Mouse (Mus musculus) lung, embryonic 15.5 days (tissue): Measurements from ENCODE around the gene Ficd. TPM values are rescaled to one million over a fixed set of nuclear protein-coding genes. Genes with fewer than 3 reads are reported as not detected.

Source experiments
- polyA plus RNA-seq: library from polyadenylated mRNA; unstranded; fragments of >200 nt; fragmentation: Nextera tagmentation; extraction: Ambion mirVana; gene quantifications from 2 replicates; pipeline ENCODE4 v1.2.1, GENCODE M21; 2015

Gene Ficd
- polyA plus RNA-seq, 1 experiment from 2014 or later, result 6.6 TPM

Other genes starting within 250 kb of the Ficd start
- gene Wscd2, start 245.5 kb upstream of the Ficd start, polyA plus RNA-seq, result 5.5 and 5.6 TPM in 2 replicates
- 17.5 and 21.4 TPM in 2 replicates for gene Cmklr1, start 85.4 kb upstream of the Ficd start, polyA plus RNA-seq
- gene 1700069L16Rik, start 11.0 kb upstream of the Ficd start, polyA plus RNA-seq, result 0.24 TPM in 1 of 2 replicates, not detected in the other
- 55.4 and 58.8 TPM in 2 replicates for gene Sart3, start 36.7 kb downstream of the Ficd start, polyA plus RNA-seq
- 108 and 111 TPM in 2 replicates for gene Iscu, start 36.9 kb downstream of the Ficd start, polyA plus RNA-seq
- gene Tmem119, start 64.7 kb downstream of the Ficd start, polyA plus RNA-seq, result 47.0 and 48.1 TPM in 2 replicates
- 4.6 and 8.2 TPM in 2 replicates for gene Selplg, start 96.8 kb downstream of the Ficd start, polyA plus RNA-seq
- gene Coro1c, start 173.0 kb downstream of the Ficd start, polyA plus RNA-seq, result 143 and 144 TPM in 2 replicates